In the genomic region with DNA sequence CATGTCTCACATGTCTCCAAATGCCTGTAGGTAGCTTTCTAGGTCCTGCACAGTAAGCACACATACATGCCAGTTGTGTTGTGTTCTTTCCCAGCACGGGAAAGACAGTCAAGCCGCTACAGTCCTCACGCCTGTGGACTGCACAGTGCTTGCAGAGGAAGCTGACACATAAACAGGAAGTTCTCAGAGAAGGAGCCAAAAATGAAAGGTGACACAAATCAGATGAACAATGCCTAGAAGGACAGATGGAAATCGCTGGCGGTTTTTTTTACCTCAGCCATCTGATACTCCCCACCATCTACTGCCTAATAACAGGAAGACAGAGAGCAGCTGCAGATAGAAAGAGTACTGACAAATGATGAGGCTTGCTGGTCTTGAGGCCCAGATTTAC, we compare ENCODE assay signal across 8 mouse cellular contexts. TPM values are rescaled to one million over a fixed set of nuclear protein-coding genes. Genes with fewer than 3 reads are reported as not detected.
DNase-seq lines count a peak whose midpoint lies in the region; ATAC-seq lines count a peak whose summit lies in the region.

A gene (minus strand): TSS at position 151 of the 391 bp plus-strand sequence.

- peak within 1 kb of the TSS; percentile 94 for H3K4me3 ChIP-seq in embryonic facial prominence, embryonic 10.5 days
- H3K4me3 ChIP-seq in heart, embryonic 12.5 days = peak within 1 kb of the TSS; percentile 91
- peak within 1 kb of the TSS; percentile 99 for H3K4me3 ChIP-seq in kidney, embryonic 15.5 days (replicated peaks)
- peak within 1 kb of the TSS; percentile 98 for H3K4me3 ChIP-seq in liver, embryonic 13.5 days (replicated peaks)

- peaks cover 27% of the 10 kb centered on the region for H3K4me1 ChIP-seq in embryonic facial prominence, embryonic 10.5 days
- H3K4me1 ChIP-seq in heart, embryonic 12.5 days (replicated peaks) = peaks cover 14% of the 10 kb centered on the region
- H3K4me1 ChIP-seq in kidney, embryonic 15.5 days = peaks cover 25% of the 10 kb centered on the region
- H3K4me1 ChIP-seq in liver, embryonic 13.5 days (replicated peaks) = peaks cover 24% of the 10 kb centered on the region

- WGBS in embryonic facial prominence, embryonic 10.5 days = 35% methylated on average over 5 of the region's 5 CpGs
- WGBS in heart, embryonic 12.5 days = 38% methylated on average over 5 of the region's 5 CpGs
- WGBS in kidney, embryonic 15.5 days = 21% methylated on average over 5 of the region's 5 CpGs
- WGBS in liver, embryonic 13.5 days (ENCODE audit: insufficient replicate concordance) = 10% methylated on average over 5 of the region's 5 CpGs

- no peaks in the 10 kb centered on the region for H3K36me3 ChIP-seq in embryonic facial prominence, embryonic 10.5 days (replicated peaks)
- H3K36me3 ChIP-seq in heart, embryonic 12.5 days = no peaks in the 10 kb centered on the region
- no peaks in the 10 kb centered on the region for H3K36me3 ChIP-seq in kidney, embryonic 15.5 days
- no peaks in the 10 kb centered on the region for H3K36me3 ChIP-seq in liver, embryonic 13.5 days

- H3K9ac ChIP-seq in heart, embryonic 12.5 days = peak within 1 kb of the TSS; percentile 70
- peak within 1 kb of the TSS; percentile 99 for H3K9ac ChIP-seq in kidney, embryonic 15.5 days
- peak within 1 kb of the TSS; percentile 82 for H3K9ac ChIP-seq in liver, embryonic 13.5 days

- H3K27ac ChIP-seq in embryonic facial prominence, embryonic 10.5 days (replicated peaks) = peak within 1 kb of the TSS; percentile 99
- peak within 1 kb of the TSS; percentile 99 for H3K27ac ChIP-seq in heart, embryonic 12.5 days (ENCODE audit: poor library complexity, severe bottlenecking)
- peak within 1 kb of the TSS; percentile 99 for H3K27ac ChIP-seq in kidney, embryonic 15.5 days
- peak within 1 kb of the TSS; percentile 95 for H3K27ac ChIP-seq in liver, embryonic 13.5 days

- ATAC-seq in heart, embryonic 12.5 days (ENCODE audit: insufficient number of reproducible peaks, low FRiP score) = no peak
- ATAC-seq in kidney, embryonic 15.5 days (replicated peaks; ENCODE audit: low FRiP score) = no peak
- no peak for ATAC-seq in liver, embryonic 13.5 days (ENCODE audit: low read depth)

- no peak for DNase-seq in left cerebral cortex, adult 18-20 months (ENCODE audit: low spot score in 2 of 2)
- DNase-seq in left cerebral cortex, adult 11 months (ENCODE audit: low spot score) = no peak
- peak; percentile 37 for DNase-seq in embryonic facial prominence, embryonic 10.5 days (ENCODE audit: low spot score)
- peak; percentile 17 for DNase-seq in liver, embryonic 13.5 days
- peak; percentile 86 for DNase-seq in naive thymus-derived CD4-positive, alpha-beta T cell, adult 2 months (ENCODE audit: low read depth)
- peak; percentile 70 for DNase-seq in thymus, postnatal 4 days

- peak within 1 kb of the TSS; percentile 75 for H3K4me2 ChIP-seq in heart, embryonic 12.5 days
- peak within 1 kb of the TSS; percentile 74 for H3K4me2 ChIP-seq in kidney, embryonic 15.5 days
- H3K4me2 ChIP-seq in liver, embryonic 13.5 days = peak within 1 kb of the TSS; percentile 99

- H3K9me3 ChIP-seq in embryonic facial prominence, embryonic 10.5 days = peaks cover 3% of the 10 kb centered on the region; the same call in 1 of the 2 replicates
- H3K9me3 ChIP-seq in heart, embryonic 12.5 days (replicated peaks) = 0 out of 2 replicates have a peak, but pooled peaks cover 3% of the 10 kb centered on the region
- H3K9me3 ChIP-seq in kidney, embryonic 15.5 days (replicated peaks) = no peaks in the 10 kb centered on the region
- no peaks in the 10 kb centered on the region for H3K9me3 ChIP-seq in liver, embryonic 13.5 days (replicated peaks)

- H3K27me3 ChIP-seq in embryonic facial prominence, embryonic 10.5 days (replicated peaks; ENCODE audit: low read depth, poor library complexity, severe bottlenecking) = no peaks in the 10 kb centered on the region
- no peaks in the 10 kb centered on the region for H3K27me3 ChIP-seq in heart, embryonic 12.5 days (replicated peaks)
- H3K27me3 ChIP-seq in kidney, embryonic 15.5 days = no peaks in the 10 kb centered on the region
- no peaks in the 10 kb centered on the region for H3K27me3 ChIP-seq in liver, embryonic 13.5 days

RNA-seq across cellular contexts. Expression of the gene that starts here (rescaled TPM):
- 10 to 100 TPM; 66.8 to 69.1 TPM for total RNA-seq in left cerebral cortex, adult 18-20 months (2021)
- 12.3 and 13.9 TPM in 2 replicates for polyA plus RNA-seq in embryonic facial prominence, embryonic 10.5 days (2016; fragmentation: Nextera tagmentation; extraction: Ambion mirVana)
- 16.8 and 17.6 TPM in 2 replicates for polyA plus RNA-seq in heart, embryonic 12.5 days (2016; fragmentation: Nextera tagmentation; extraction: Ambion mirVana)
- polyA plus RNA-seq in kidney, embryonic 15.5 days (2015; fragmentation: Nextera tagmentation; extraction: Ambion mirVana) = 21.4 and 27.6 TPM in 2 replicates
- polyA plus RNA-seq in liver, embryonic 13.5 days (2015; fragmentation: Nextera tagmentation; extraction: Ambion mirVana) = 7.5 and 8.7 TPM in 2 replicates

Comparison
In these comparisons a context has a peak if more than half of its experiments do, and no peak if none do; other contexts are left out.
1. DNase-seq: peak in embryonic facial prominence, embryonic 10.5 days (single experiment), liver, embryonic 13.5 days (single experiment), naive thymus-derived CD4-positive, alpha-beta T cell, adult 2 months (single experiment) and thymus, postnatal 4 days (single experiment); none in left cerebral cortex, adult 18-20 months (0 of 2) and left cerebral cortex, adult 11 months (single experiment).
2. Peak in every context shown above with its lines, with median percentiles within 50 percentile points of each other: H3K27ac ChIP-seq, H3K4me3 ChIP-seq, H3K4me2 ChIP-seq and H3K9ac ChIP-seq.